Mouse (Mus musculus): ENCODE measurements at regions not wholly inside any gene's neighbourhood (a gene's known extent, or its start where the extent isn't known, plus 50 kb on each side); places are given as distances from the start of the nearest gene placed in this dataset.

GRCm38 (mm10) chr11:18262901-18263300 is 309.2 kb upstream of the Etaa1 start:
- Histone ChIP-seq H3K4me3 (no peak overlapping the region), H3K4me2 (no peak overlapping the region), H3K9me3 (replicated peaks) (no peaks in the 10 kb centered on the region), H3K36me3 (no peaks in the 10 kb centered on the region), H3K27ac (no peak overlapping the region), H3K9ac (no peak overlapping the region), H3K4me1 (replicated peaks) (no peaks in the 10 kb centered on the region), H3K27me3 (no peaks in the 10 kb centered on the region)
- WGBS = 62% methylated on average over 1 of the region's 1 CpGs
- ATAC-seq (replicated peaks; ENCODE audit: insufficient number of reproducible peaks, insufficient read depth, low FRiP score, low read depth) = no peak

- H3K9me3 ChIP-seq (replicated peaks) = no peaks in the 10 kb centered on the region
- H3K9ac ChIP-seq = no peak overlapping the region
- 27% methylated on average over 4 of the region's 4 CpGs for WGBS
- no peak overlapping the region for H3K4me2 ChIP-seq
- no peaks in the 10 kb centered on the region for H3K27me3 ChIP-seq
- no peak for ATAC-seq (replicated peaks; ENCODE audit: insufficient number of reproducible peaks, insufficient read depth, low FRiP score, low read depth)
- no peaks in the 10 kb centered on the region for H3K36me3 ChIP-seq
- no peaks in the 10 kb centered on the region for H3K4me1 ChIP-seq (replicated peaks)
- no peak overlapping the region for H3K4me3 ChIP-seq
- H3K27ac ChIP-seq = no peak overlapping the region
Measured at GRCm38 (mm10) chr11:18249236-18249635, 295.6 kb upstream of the Etaa1 start.

GRCm38 (mm10) chr11:18216762-18217161 is 263.1 kb upstream of the Etaa1 start:
- Histone ChIP-seq H3K36me3 (no peaks in the 10 kb centered on the region), H3K27ac (no peak overlapping the region), H3K9me3 (replicated peaks) (no peaks in the 10 kb centered on the region), H3K9ac (no peak overlapping the region), H3K4me2 (no peak overlapping the region), H3K4me3 (no peak overlapping the region), H3K27me3 (no peaks in the 10 kb centered on the region), H3K4me1 (replicated peaks) (no peaks in the 10 kb centered on the region)
- ATAC-seq (replicated peaks; ENCODE audit: insufficient number of reproducible peaks, insufficient read depth, low FRiP score, low read depth) = no peak
- 30% methylated on average over 4 of the region's 4 CpGs for WGBS

- ATAC-seq (replicated peaks; ENCODE audit: insufficient number of reproducible peaks, insufficient read depth, low FRiP score, low read depth) = no peak
- Histone ChIP-seq H3K27me3 (no peaks in the 10 kb centered on the region), H3K4me3 (no peak overlapping the region), H3K36me3 (no peaks in the 10 kb centered on the region), H3K4me1 (replicated peaks) (no peaks in the 10 kb centered on the region), H3K9me3 (replicated peaks) (no peaks in the 10 kb centered on the region), H3K4me2 (no peak overlapping the region), H3K9ac (no peak overlapping the region), H3K27ac (no peak overlapping the region)
- 66% methylated on average over 2 of the region's 2 CpGs for WGBS
Measured at GRCm38 (mm10) chr11:18173028-18173427, 219.4 kb upstream of the Etaa1 start.

GRCm38 (mm10) chr11:18171207-18171776 is 217.6 kb upstream of the Etaa1 start:
- no peak overlapping the region for H3K27ac ChIP-seq
- H3K9ac ChIP-seq = no peak overlapping the region
- no peak overlapping the region for H3K4me3 ChIP-seq
- no peaks in the 10 kb centered on the region for H3K4me1 ChIP-seq (replicated peaks)
- H3K36me3 ChIP-seq = no peaks in the 10 kb centered on the region
- no peak overlapping the region for H3K4me2 ChIP-seq
- 69% methylated on average over 2 of the region's 2 CpGs for WGBS
- H3K27me3 ChIP-seq = no peaks in the 10 kb centered on the region
- ATAC-seq (replicated peaks; ENCODE audit: insufficient number of reproducible peaks, insufficient read depth, low FRiP score, low read depth) = no peak
- H3K9me3 ChIP-seq (replicated peaks) = no peaks in the 10 kb centered on the region

- WGBS = 63% methylated on average over 4 of the region's 4 CpGs
- no peak overlapping the region for H3K4me3 ChIP-seq
Measured at GRCm38 (mm10) chr11:18165609-18166347, 212.1 kb upstream of the Etaa1 start.

GRCm38 (mm10) chr11:18164025-18164423 is 210.3 kb upstream of the Etaa1 start:
- Histone ChIP-seq H3K9me3 (replicated peaks) (no peaks in the 10 kb centered on the region), H3K4me3 (no peak overlapping the region), H3K4me1 (replicated peaks) (no peaks in the 10 kb centered on the region), H3K27me3 (no peaks in the 10 kb centered on the region), H3K4me2 (no peak overlapping the region), H3K36me3 (no peaks in the 10 kb centered on the region), H3K27ac (no peak overlapping the region), H3K9ac (no peak overlapping the region)
- WGBS = 65% methylated on average over 2 of the region's 2 CpGs
- no peak for ATAC-seq (replicated peaks; ENCODE audit: insufficient number of reproducible peaks, insufficient read depth, low FRiP score, low read depth)

More at GRCm38 (mm10) chr11:18165609-18166347, 212.1 kb upstream of the Etaa1 start:
- ATAC-seq (replicated peaks; ENCODE audit: insufficient number of reproducible peaks, insufficient read depth, low FRiP score, low read depth) = no peak
- Histone ChIP-seq H3K36me3 (no peaks in the 10 kb centered on the region), H3K9me3 (replicated peaks) (no peaks in the 10 kb centered on the region), H3K4me1 (replicated peaks) (no peaks in the 10 kb centered on the region), H3K9ac (no peak overlapping the region), H3K27ac (no peak overlapping the region), H3K27me3 (no peaks in the 10 kb centered on the region), H3K4me2 (no peak overlapping the region)

- no peaks in the 10 kb centered on the region for H3K4me1 ChIP-seq (replicated peaks)
- no peak overlapping the region for H3K4me3 ChIP-seq
- no peaks in the 10 kb centered on the region for H3K27me3 ChIP-seq
- H3K9me3 ChIP-seq (replicated peaks) = no peaks in the 10 kb centered on the region
- H3K9ac ChIP-seq = no peak overlapping the region
- no peak for ATAC-seq (replicated peaks; ENCODE audit: insufficient number of reproducible peaks, insufficient read depth, low FRiP score, low read depth)
- WGBS = 67% methylated on average over 5 of the region's 5 CpGs
- no peak overlapping the region for H3K27ac ChIP-seq
- no peaks in the 10 kb centered on the region for H3K36me3 ChIP-seq
- no peak overlapping the region for H3K4me2 ChIP-seq
Measured at GRCm38 (mm10) chr11:18163156-18164024, 209.7 kb upstream of the Etaa1 start.

- peaks cover 7% of the 10 kb centered on the region for H3K4me1 ChIP-seq (replicated peaks)
- WGBS = 77% methylated on average over 4 of the region's 4 CpGs
- H3K4me3 ChIP-seq = no peak overlapping the region
- no peaks in the 10 kb centered on the region for H3K9me3 ChIP-seq (replicated peaks)
- no peaks in the 10 kb centered on the region for H3K36me3 ChIP-seq
- no peak for ATAC-seq (replicated peaks; ENCODE audit: insufficient number of reproducible peaks, insufficient read depth, low FRiP score, low read depth)
- H3K9ac ChIP-seq = no peak overlapping the region
- H3K27me3 ChIP-seq = no peaks in the 10 kb centered on the region
- no peak overlapping the region for H3K27ac ChIP-seq
- H3K4me2 ChIP-seq = no peak overlapping the region
Measured at GRCm38 (mm10) chr11:18156506-18156905, 202.8 kb upstream of the Etaa1 start.

- Histone ChIP-seq H3K4me1 (replicated peaks) (peaks cover 15% of the 10 kb centered on the region), H3K27ac (peak overlapping the region; percentile 48), H3K4me2 (no peak overlapping the region), H3K36me3 (no peaks in the 10 kb centered on the region), H3K27me3 (no peaks in the 10 kb centered on the region), H3K9ac (no peak overlapping the region), H3K4me3 (no peak overlapping the region), H3K9me3 (replicated peaks) (no peaks in the 10 kb centered on the region)
- WGBS = 7% methylated on average over 6 of the region's 6 CpGs
- peak; percentile 80; the same call in 1 of the 2 replicates for ATAC-seq (replicated peaks; ENCODE audit: insufficient number of reproducible peaks, insufficient read depth, low FRiP score, low read depth)
Measured at GRCm38 (mm10) chr11:18151788-18152563, 198.3 kb upstream of the Etaa1 start.

GRCm38 (mm10) chr11:18151369-18151768 is 197.7 kb upstream of the Etaa1 start:
- no peak overlapping the region for H3K9ac ChIP-seq

More at GRCm38 (mm10) chr11:18151369-18151768, 197.7 kb upstream of the Etaa1 start:
- Histone ChIP-seq H3K9me3 (replicated peaks) (no peaks in the 10 kb centered on the region), H3K4me3 (no peak overlapping the region), H3K4me1 (replicated peaks) (peaks cover 15% of the 10 kb centered on the region), H3K36me3 (no peaks in the 10 kb centered on the region), H3K27ac (no peak overlapping the region), H3K27me3 (no peaks in the 10 kb centered on the region), H3K4me2 (no peak overlapping the region)
- no peak for ATAC-seq (replicated peaks; ENCODE audit: insufficient number of reproducible peaks, insufficient read depth, low FRiP score, low read depth)
- WGBS = 56% methylated on average over 4 of the region's 4 CpGs
